Mouse (Mus musculus): Measurements from ENCODE around the gene Fam71b. TPM values are rescaled to one million over a fixed set of nuclear protein-coding genes. Genes with fewer than 3 reads are reported as not detected.

The Fam71b gene
- not detected in 2 replicates for polyA plus RNA-seq (2015; fragmentation: Nextera tagmentation; extraction: Ambion mirVana)

DNA sequence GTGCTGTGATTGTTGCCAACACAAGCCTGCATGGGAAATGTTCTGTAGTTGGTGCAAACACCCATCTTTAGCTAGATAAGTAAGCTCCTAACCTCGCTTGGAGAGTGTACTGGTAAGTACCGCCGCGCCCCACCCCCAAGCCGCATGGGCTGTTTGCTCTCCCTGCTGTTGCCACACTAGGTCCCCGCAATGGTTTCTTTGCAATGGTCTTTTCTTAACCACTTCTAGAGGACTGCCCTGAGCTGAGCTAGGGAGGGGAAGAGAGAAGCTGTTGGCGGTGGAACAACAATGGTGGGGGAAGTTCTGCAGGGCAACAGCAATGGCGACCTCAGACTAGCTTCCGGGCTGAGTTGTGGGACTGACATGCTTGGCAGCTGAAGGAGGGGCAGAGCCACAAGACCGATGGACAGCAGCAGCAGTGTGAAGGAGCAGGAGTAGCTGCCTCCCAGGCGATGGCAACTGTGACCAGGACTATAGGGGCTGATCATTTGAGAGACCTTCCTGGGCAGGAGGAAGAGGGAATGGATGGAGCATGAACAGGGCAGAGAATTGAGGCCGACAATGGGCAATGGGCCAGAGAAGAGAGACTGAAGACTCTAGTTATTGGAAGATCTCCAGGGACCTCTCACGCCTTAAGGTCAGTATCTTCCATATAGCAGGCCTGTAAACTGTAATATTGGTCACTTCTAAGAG, at the start of gene Fam71b:
Fam71b (plus strand) TSS at position 393 of the 693 bp plus-strand sequence.

DNA sequence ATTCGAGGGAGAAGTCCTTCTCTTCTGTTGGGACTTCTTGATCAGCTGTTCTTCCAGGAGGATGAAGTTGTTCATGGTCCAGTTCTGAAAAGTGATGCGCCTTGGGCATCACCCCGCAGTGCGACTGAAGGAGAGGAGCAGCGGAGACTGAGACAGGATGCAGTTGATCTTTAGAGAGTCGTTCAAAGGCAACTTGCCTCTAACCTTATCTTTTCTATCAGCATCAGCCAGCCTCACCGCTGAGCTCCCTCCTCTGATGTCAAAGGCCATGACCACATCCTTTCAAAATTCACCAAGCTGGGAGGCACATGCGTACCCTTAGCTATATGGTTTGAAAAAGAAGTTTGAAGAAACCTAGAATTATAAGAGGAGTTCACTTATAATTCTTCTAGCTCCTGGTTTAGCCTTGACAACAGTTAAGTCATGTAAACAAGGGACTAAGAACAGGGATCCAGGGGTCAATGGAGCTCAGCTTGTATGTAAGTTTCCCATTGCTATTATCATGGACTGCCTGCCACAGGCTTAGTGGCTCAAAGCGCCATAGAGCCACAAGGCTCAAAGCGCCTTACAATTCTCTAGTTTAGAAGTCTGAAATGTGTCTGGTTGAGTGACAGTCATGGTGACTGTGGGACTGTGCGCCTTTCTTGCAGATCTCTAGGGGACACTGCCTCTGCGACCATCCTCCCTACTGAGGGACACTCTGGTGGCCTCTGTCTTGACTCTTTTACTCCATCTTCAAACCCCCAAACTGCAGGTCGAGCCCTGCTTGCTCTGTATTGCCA, 6.8 kb upstream of the Fam71b start, which contains the start of gene Itk:
Itk (minus strand) TSS at position 180 of the 782 bp plus-strand sequence.

GRCm38 (mm10) chr11:46436760-46437458, 40.5 kb downstream of the Fam71b start, which contains the start of gene Med7:
Med7 (plus strand) TSS chr11:46436925.

GRCm38 (mm10) chr11:46454453-46455045, 58.2 kb downstream of the Fam71b start, which contains the start of gene Havcr2:
Havcr2 (plus strand) TSS chr11:46454935.

Other genes starting within 250 kb of the Fam71b start
- gene Nipal4, start 230.1 kb upstream of the Fam71b start, polyA plus RNA-seq (2015; fragmentation: Nextera tagmentation; extraction: Ambion mirVana) = 0.24 and 0.82 TPM in 2 replicates
- gene Fndc9, start 161.0 kb upstream of the Fam71b start, polyA plus RNA-seq (2015; fragmentation: Nextera tagmentation; extraction: Ambion mirVana) = 0.54 TPM in 1 of 2 replicates, not detected in the other
- 1.1 and 1.7 TPM in 2 replicates for gene Cyfip2, start 83.7 kb upstream of the Fam71b start, polyA plus RNA-seq (2015; fragmentation: Nextera tagmentation; extraction: Ambion mirVana)
- gene Itk, start 7.0 kb upstream of the Fam71b start, polyA plus RNA-seq (2015; fragmentation: Nextera tagmentation; extraction: Ambion mirVana) = 0.04 and 0.07 TPM in 2 replicates
- 36.2 and 38.5 TPM in 2 replicates for gene Med7, start 40.4 kb downstream of the Fam71b start, polyA plus RNA-seq (2015; fragmentation: Nextera tagmentation; extraction: Ambion mirVana)
- gene Havcr2, start 58.4 kb downstream of the Fam71b start, polyA plus RNA-seq (2015; fragmentation: Nextera tagmentation; extraction: Ambion mirVana) = 0.15 and 0.18 TPM in 2 replicates
- gene Gm12169, start 127.7 kb downstream of the Fam71b start, polyA plus RNA-seq (2015; fragmentation: Nextera tagmentation; extraction: Ambion mirVana) = not detected in 2 replicates
- gene BC053393, start 175.0 kb downstream of the Fam71b start, polyA plus RNA-seq (2015; fragmentation: Nextera tagmentation; extraction: Ambion mirVana) = not detected in 2 replicates
- not detected in 2 replicates for gene Dppa1, start 232.7 kb downstream of the Fam71b start, polyA plus RNA-seq (2015; fragmentation: Nextera tagmentation; extraction: Ambion mirVana)

Data from skeletal muscle tissue, postnatal 0 days (tissue).